Mouse (Mus musculus) CH12.LX (cell line): ENCODE measurements around the gene Sfta2.

Source experiments
- CHD2 ChIP-seq: IDR thresholded peaks from 2 replicates; pipeline ENCODE4 v1.6.1; 2011; ENCODE audit warnings: low read length, improper control_type of control experiment
- ELF1 ChIP-seq: IDR thresholded peaks from 2 replicates; pipeline ENCODE4 v1.6.1; 2014; ENCODE audit warnings: low read depth, mild to moderate bottlenecking, inconsistent platforms, low read length, improper control_type of control experiment
- KAT2A ChIP-seq: IDR thresholded peaks from 2 replicates; pipeline ENCODE4 v1.6.1; 2012; ENCODE audit warnings: low read length, improper control_type of control experiment, inconsistent platforms; ENCODE audit not compliant: insufficient replicate concordance
- MAX ChIP-seq: IDR thresholded peaks from 2 replicates; pipeline ENCODE4 v1.6.1; 2011; ENCODE audit warnings: low read length, improper control_type of control experiment
- MEF2A ChIP-seq: IDR thresholded peaks from 2 replicates; pipeline ENCODE4 v1.6.1; 2014; ENCODE audit warnings: low read depth, mild to moderate bottlenecking, inconsistent platforms, low read length, improper control_type of control experiment, borderline replicate concordance
- POLR2A ChIP-seq: IDR thresholded peaks from 2 replicates; pipeline ENCODE4 v1.6.1; 2011; ENCODE audit warnings: low read depth, mild to moderate bottlenecking, improper control_type of control experiment, low read length
- USF1 ChIP-seq: IDR thresholded peaks from 2 replicates; pipeline ENCODE4 v1.6.1; 2014; ENCODE audit warnings: low read depth, mild to moderate bottlenecking, inconsistent platforms, low read length, improper control_type of control experiment
- ZKSCAN1 ChIP-seq: IDR thresholded peaks from 2 replicates; pipeline ENCODE4 v1.6.1; 2012; ENCODE audit warnings: low read depth, inconsistent platforms, low read length, improper control_type of control experiment, borderline replicate concordance

GRCm38 (mm10) chr17:35558216-35558615 is 43.1 kb upstream of the Sfta2 start:
- no peak for TF ChIP-seq ZKSCAN1
- no peak for TF ChIP-seq MEF2A
- TF ChIP-seq MAX: no peak
- TF ChIP-seq POLR2A: no peak
- TF ChIP-seq ELF1: no peak
- no peak for TF ChIP-seq USF1
- no peak for TF ChIP-seq KAT2A
- no peak for TF ChIP-seq CHD2
